Mouse (Mus musculus) limb, embryonic 14.5 days (tissue): ENCODE measurements at regions not wholly inside any gene's neighbourhood (a gene's known extent, or its start where the extent isn't known, plus 50 kb on each side); places are given as distances from the start of the nearest gene placed in this dataset.

ENCODE experiments used
- ATAC-seq: fragments of 200-750 bp; cut with Nextera tagmentation; 2 replicates; pipeline ENCODE4 v1.8.0; 2017; ENCODE audit warnings: low read depth, moderate number of reproducible peaks, moderate TSS enrichment; ENCODE audit not compliant: low FRiP score
- DNase-seq: peaks from one replicate; pipeline ENCODE4 v3.0.0-alpha.2; 2015; ENCODE audit warnings: low spot score
- H3K27ac ChIP-seq: fragments of 300-500 bp; sonication (generic); replicated peaks from 2 replicates; pipeline ENCODE4 v1.5.1; 2014; ENCODE audit warnings: low read depth, mild to moderate bottlenecking, low read length, moderate library complexity, mixed read lengths
- H3K27me3 ChIP-seq: fragments of 300-500 bp; sonication (generic); 2 replicates; pipeline ENCODE4 v1.6.1; 2014; ENCODE audit warnings: low read length, mixed read lengths; ENCODE audit not compliant: control insufficient read depth, insufficient read depth
- H3K36me3 ChIP-seq: fragments of 300-500 bp; sonication (generic); 2 replicates; pipeline ENCODE4 v1.6.1; 2014; ENCODE audit warnings: mild to moderate bottlenecking, low read length, moderate library complexity, mixed read lengths; ENCODE audit not compliant: control insufficient read depth, insufficient read depth
- H3K4me1 ChIP-seq: fragments of 300-500 bp; sonication (generic); 2 replicates; pipeline ENCODE4 v1.6.1; 2014; ENCODE audit warnings: antibody characterized with exemption, low read length, mixed read lengths; ENCODE audit not compliant: control insufficient read depth, insufficient read depth
- H3K4me2 ChIP-seq: fragments of 300-500 bp; sonication (generic); replicated peaks from 2 replicates; pipeline ENCODE4 v1.6.1; 2014; ENCODE audit warnings: low read depth, mild to moderate bottlenecking, low read length, moderate library complexity; ENCODE audit not compliant: severe bottlenecking
- H3K4me3 ChIP-seq: fragments of 300-500 bp; sonication (generic); replicated peaks from 2 replicates; pipeline ENCODE4 v1.5.1; 2014; ENCODE audit warnings: low read length
- H3K9ac ChIP-seq: fragments of 300-500 bp; sonication (generic); 2 replicates; pipeline ENCODE4 v1.6.1; 2014; ENCODE audit warnings: mild to moderate bottlenecking, low read depth, low read length, moderate library complexity; ENCODE audit not compliant: severe bottlenecking
- H3K9me3 ChIP-seq: fragments of 300-500 bp; sonication (generic); 2 replicates; pipeline ENCODE4 v1.6.1; 2016; ENCODE audit warnings: low read length; ENCODE audit not compliant: control insufficient read depth
- POLR2A ChIP-seq: fragments of 200-500 bp; IDR thresholded peaks from 2 replicates; pipeline ENCODE4 v1.8.0; 2012; ENCODE audit warnings: inconsistent platforms, mild to moderate bottlenecking, moderate library complexity, borderline replicate concordance; ENCODE audit not compliant: insufficient read depth, insufficient read length; ENCODE audit errors: extremely low read depth
- WGBS: fragments of 180-500 bp; shearing (Covaris S2); extraction: QIAGEN DNeasy Blood & Tissue Kit; methylation state at CpG from one replicate; pipeline ENCODE4 v1.1.7; 2014; 5-methylcytosine and 5-hydroxymethylcytosine counted together

DNA sequence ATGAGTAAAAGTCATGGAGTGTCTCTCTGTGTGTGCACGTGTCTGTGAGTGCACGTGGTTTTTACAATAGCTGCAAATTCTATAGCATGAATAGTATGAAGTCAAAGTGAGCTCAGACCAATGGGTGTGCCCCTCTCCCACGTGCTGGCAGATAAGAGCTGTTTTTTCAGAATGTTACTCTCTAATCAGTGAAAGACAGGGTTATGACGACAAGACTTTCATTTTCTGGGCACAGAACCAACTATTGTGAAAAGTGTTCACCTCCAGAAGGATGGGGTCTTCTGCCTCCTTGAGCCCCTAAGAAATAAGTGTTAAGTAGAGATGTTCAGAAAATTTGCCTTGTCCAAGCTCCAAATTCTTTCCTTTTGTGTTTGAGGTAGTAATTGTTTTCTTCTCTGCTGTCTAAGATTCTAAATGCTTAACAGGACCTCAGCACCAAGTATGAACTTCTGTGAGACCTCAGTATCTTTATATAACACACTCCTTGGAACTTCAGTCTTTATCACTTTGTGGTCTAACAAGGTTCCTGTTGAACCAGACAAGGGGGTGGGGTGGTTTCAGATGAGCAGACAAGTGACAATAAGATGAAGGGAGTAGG, 182.8 kb upstream of the P2ry1 start:
- Histone ChIP-seq H3K4me2 (no peak overlapping the region), H3K9ac (no peak overlapping the region), H3K9me3 (no peaks in the 10 kb centered on the region), H3K27me3 (no peaks in the 10 kb centered on the region), H3K27ac (no peak overlapping the region), H3K4me1 (no peaks in the 10 kb centered on the region), H3K4me3 (no peak overlapping the region), H3K36me3 (no peaks in the 10 kb centered on the region)
- DNase-seq = no peak
- WGBS = 82% methylated on average over 4 of the region's 4 CpGs
- TF ChIP-seq POLR2A = no peak
- no peak for ATAC-seq

- H3K4me1 ChIP-seq = no peaks in the 10 kb centered on the region
- TF ChIP-seq POLR2A = no peak
- H3K36me3 ChIP-seq = no peaks in the 10 kb centered on the region
- H3K27me3 ChIP-seq = no peaks in the 10 kb centered on the region
- no peaks in the 10 kb centered on the region for H3K9me3 ChIP-seq
- H3K27ac ChIP-seq = no peak overlapping the region
- no peak overlapping the region for H3K4me3 ChIP-seq
- H3K9ac ChIP-seq = no peak overlapping the region
- ATAC-seq = no peak
- DNase-seq = no peak
- no peak overlapping the region for H3K4me2 ChIP-seq
Measured at GRCm38 (mm10) chr3:60821463-60821862, 181.1 kb upstream of the P2ry1 start.

- Histone ChIP-seq H3K4me3 (no peak overlapping the region), H3K4me1 (no peaks in the 10 kb centered on the region), H3K27ac (no peak overlapping the region), H3K36me3 (no peaks in the 10 kb centered on the region), H3K9me3 (no peaks in the 10 kb centered on the region), H3K4me2 (no peak overlapping the region), H3K27me3 (no peaks in the 10 kb centered on the region), H3K9ac (no peak overlapping the region)
- ATAC-seq = no peak
- DNase-seq = no peak
- 72% methylated on average over 4 of the region's 4 CpGs for WGBS
- no peak for TF ChIP-seq POLR2A
Measured at GRCm38 (mm10) chr3:60826759-60827158, 175.8 kb upstream of the P2ry1 start.

DNA sequence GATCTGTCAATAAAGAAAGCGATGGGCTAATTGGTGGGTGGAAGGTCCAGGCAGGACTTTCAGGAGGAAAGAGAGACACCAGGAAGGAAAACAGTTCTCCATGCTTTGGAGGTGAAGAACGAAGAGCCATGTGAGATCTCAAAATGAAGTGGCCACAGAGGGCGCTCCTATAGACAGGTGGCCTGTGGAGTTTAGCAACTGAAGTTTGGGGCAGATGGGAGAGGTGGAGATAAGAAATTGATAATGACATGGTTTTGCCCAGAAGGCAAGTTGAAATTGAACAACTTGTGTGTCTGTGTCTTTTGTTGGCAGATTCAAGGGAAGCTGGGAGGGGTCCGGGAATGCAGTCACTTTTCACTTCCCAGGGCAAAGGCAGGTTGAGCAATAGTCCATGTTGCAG, 170.2 kb upstream of the P2ry1 start:
- Histone ChIP-seq H3K4me2 (no peak overlapping the region), H3K36me3 (no peaks in the 10 kb centered on the region), H3K4me3 (no peak overlapping the region), H3K27ac (no peak overlapping the region), H3K27me3 (no peaks in the 10 kb centered on the region), H3K9ac (no peak overlapping the region), H3K4me1 (no peaks in the 10 kb centered on the region), H3K9me3 (no peaks in the 10 kb centered on the region)
- 81% methylated on average over 4 of the region's 4 CpGs for WGBS
- ATAC-seq (no peak), DNase-seq (no peak)
- no peak for TF ChIP-seq POLR2A

DNA sequence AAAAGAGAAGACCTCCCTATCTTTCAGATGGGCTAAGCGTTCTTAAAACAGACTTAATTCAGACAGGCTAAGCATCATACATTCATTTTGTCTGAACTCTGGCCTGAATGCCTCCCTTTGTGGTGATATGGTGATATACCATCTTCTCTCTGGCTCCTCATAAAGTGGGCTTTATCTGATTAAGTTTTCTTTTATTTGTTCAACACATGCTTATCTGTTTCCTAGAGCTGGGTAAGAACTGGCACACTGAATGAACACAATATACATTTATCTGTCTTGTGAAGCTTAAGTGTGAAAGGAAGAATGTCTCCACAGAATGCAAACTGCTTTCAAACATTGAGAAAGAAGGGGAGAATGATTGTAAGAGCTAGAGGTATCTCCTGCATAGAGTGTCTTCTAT, 160.7 kb upstream of the P2ry1 start:
- Histone ChIP-seq H3K9ac (no peak overlapping the region), H3K27me3 (no peaks in the 10 kb centered on the region), H3K9me3 (no peaks in the 10 kb centered on the region), H3K4me2 (no peak overlapping the region), H3K4me1 (no peaks in the 10 kb centered on the region), H3K27ac (no peak overlapping the region), H3K4me3 (no peak overlapping the region), H3K36me3 (no peaks in the 10 kb centered on the region)
- WGBS = 95% methylated on average over 1 of the region's 1 CpGs
- no peak for TF ChIP-seq POLR2A
- ATAC-seq (no peak), DNase-seq (no peak)

- H3K4me3 ChIP-seq = no peak overlapping the region
- no peaks in the 10 kb centered on the region for H3K27me3 ChIP-seq
- no peak overlapping the region for H3K9ac ChIP-seq
- H3K9me3 ChIP-seq = peaks cover 3% of the 10 kb centered on the region; the same call in 1 of the 2 replicates
- DNase-seq = no peak
- no peak for TF ChIP-seq POLR2A
- H3K4me1 ChIP-seq = no peaks in the 10 kb centered on the region
- no peaks in the 10 kb centered on the region for H3K36me3 ChIP-seq
- ATAC-seq = no peak
- H3K27ac ChIP-seq = no peak overlapping the region
- no peak overlapping the region for H3K4me2 ChIP-seq
- WGBS = 70% methylated on average over 2 of the region's 2 CpGs
Measured at GRCm38 (mm10) chr3:60845293-60845692, 157.3 kb upstream of the P2ry1 start.
